Mouse (Mus musculus): ENCODE results near the gene Serping1. TPM values are rescaled to one million over a fixed set of nuclear protein-coding genes. Genes with fewer than 3 reads are reported as not detected.

Gene Serping1
- polyA plus RNA-seq, 1 experiment = 0.15 TPM

- Histone ChIP-seq H3K4me3 (ENCODE audit: insufficient read depth, poor library complexity, severe bottlenecking) (peak within 1 kb of the TSS; percentile 86), H3K36me3 (ENCODE audit: control insufficient read depth, insufficient read depth) (peaks cover 32% of the 10 kb centered on the region), H3K27me3 (ENCODE audit: control insufficient read depth, insufficient read depth, insufficient read length) (no peaks in the 10 kb centered on the region), H3ac (ENCODE audit: control insufficient read depth, insufficient read length, low read depth) (peak within 1 kb of the TSS; percentile 54), H3K79me2 (ENCODE audit: control insufficient read depth, insufficient read depth) (peaks cover 36% of the 10 kb centered on the region), H3K79me3 (ENCODE audit: low read depth) (peaks cover 24% of the 10 kb centered on the region)
- no peak for TF ChIP-seq MAX (IDR thresholded peaks at IDR 0.05)
- TF ChIP-seq CTCF (IDR thresholded peaks at IDR 0.05; ENCODE audit: control insufficient read depth, insufficient read depth, insufficient read length) = no peak
- TF ChIP-seq MYOD1 (IDR thresholded peaks at IDR 0.05; ENCODE audit: control insufficient read depth, insufficient read length, low read depth) = no peak
- no peak for TF ChIP-seq USF1 (IDR thresholded peaks at IDR 0.05; ENCODE audit: low read depth)
- no peak for TF ChIP-seq MYOG (IDR thresholded peaks at IDR 0.05; ENCODE audit: control insufficient read depth, extremely low read depth, insufficient read length)
- TF ChIP-seq CEBPB (IDR thresholded peaks at IDR 0.05; ENCODE audit: low read depth) = no peak
- no peak for TF ChIP-seq FOSL1 (IDR thresholded peaks at IDR 0.05; ENCODE audit: insufficient read depth, low read length, poor library complexity, severe bottlenecking)
Measured at GRCm38 (mm10) chr2:84727172-84727858, 47.9 kb downstream of the Serping1 start, which contains the start of gene Clp1. Gene Clp1 (minus strand): TSS chr2:84727350.

- Histone ChIP-seq H3ac (ENCODE audit: control insufficient read depth, insufficient read length, low read depth) (peak overlapping the region; percentile 46), H3K79me2 (ENCODE audit: control insufficient read depth, insufficient read depth) (peaks cover 36% of the 10 kb centered on the region), H3K79me3 (ENCODE audit: low read depth) (peaks cover 24% of the 10 kb centered on the region), H3K36me3 (ENCODE audit: control insufficient read depth, insufficient read depth) (peaks cover 38% of the 10 kb centered on the region), H3K27me3 (ENCODE audit: control insufficient read depth, insufficient read depth, insufficient read length) (no peaks in the 10 kb centered on the region), H3K4me3 (ENCODE audit: insufficient read depth, poor library complexity, severe bottlenecking) (peak overlapping the region; percentile 86)
- TF ChIP-seq MYOD1 (IDR thresholded peaks at IDR 0.05; ENCODE audit: control insufficient read depth, insufficient read length, low read depth) (no peak), USF1 (IDR thresholded peaks at IDR 0.05; ENCODE audit: low read depth) (no peak), CTCF (IDR thresholded peaks at IDR 0.05; ENCODE audit: control insufficient read depth, insufficient read depth, insufficient read length) (no peak), CEBPB (IDR thresholded peaks at IDR 0.05; ENCODE audit: low read depth) (no peak), MYOG (IDR thresholded peaks at IDR 0.05; ENCODE audit: control insufficient read depth, extremely low read depth, insufficient read length) (no peak), MAX (IDR thresholded peaks at IDR 0.05) (no peak), FOSL1 (IDR thresholded peaks at IDR 0.05; ENCODE audit: insufficient read depth, low read length, poor library complexity, severe bottlenecking) (no peak)
Measured at GRCm38 (mm10) chr2:84726716-84727115, 48.5 kb downstream of the Serping1 start.

GRCm38 (mm10) chr2:84725770-84726169 is 49.5 kb downstream of the Serping1 start:
- Histone ChIP-seq H3K79me2 (ENCODE audit: control insufficient read depth, insufficient read depth) (peaks cover 36% of the 10 kb centered on the region), H3K36me3 (ENCODE audit: control insufficient read depth, insufficient read depth) (peaks cover 46% of the 10 kb centered on the region), H3K4me3 (ENCODE audit: insufficient read depth, poor library complexity, severe bottlenecking) (no peak overlapping the region), H3K79me3 (ENCODE audit: low read depth) (peaks cover 26% of the 10 kb centered on the region), H3K27me3 (ENCODE audit: control insufficient read depth, insufficient read depth, insufficient read length) (no peaks in the 10 kb centered on the region), H3ac (ENCODE audit: control insufficient read depth, insufficient read length, low read depth) (no peak overlapping the region)
- TF ChIP-seq MYOD1 (IDR thresholded peaks at IDR 0.05; ENCODE audit: control insufficient read depth, insufficient read length, low read depth) (no peak), CEBPB (IDR thresholded peaks at IDR 0.05; ENCODE audit: low read depth) (no peak), FOSL1 (IDR thresholded peaks at IDR 0.05; ENCODE audit: insufficient read depth, low read length, poor library complexity, severe bottlenecking) (no peak)

GRCm38 (mm10) chr2:84723856-84724255 is 51.4 kb downstream of the Serping1 start:
- TF ChIP-seq FOSL1 (IDR thresholded peaks at IDR 0.05; ENCODE audit: insufficient read depth, low read length, poor library complexity, severe bottlenecking) (no peak), MYOG (IDR thresholded peaks at IDR 0.05; ENCODE audit: control insufficient read depth, extremely low read depth, insufficient read length) (no peak), CTCF (IDR thresholded peaks at IDR 0.05; ENCODE audit: control insufficient read depth, insufficient read depth, insufficient read length) (no peak), USF1 (IDR thresholded peaks at IDR 0.05; ENCODE audit: low read depth) (no peak), CEBPB (IDR thresholded peaks at IDR 0.05; ENCODE audit: low read depth) (no peak), MAX (IDR thresholded peaks at IDR 0.05) (no peak), MYOD1 (IDR thresholded peaks at IDR 0.05; ENCODE audit: control insufficient read depth, insufficient read length, low read depth) (no peak)
- H3K27me3 ChIP-seq (ENCODE audit: control insufficient read depth, insufficient read depth, insufficient read length) = no peaks in the 10 kb centered on the region
- no peak overlapping the region for H3K4me3 ChIP-seq (ENCODE audit: insufficient read depth, poor library complexity, severe bottlenecking)
- H3K79me2 ChIP-seq (ENCODE audit: control insufficient read depth, insufficient read depth) = peaks cover 36% of the 10 kb centered on the region
- peaks cover 46% of the 10 kb centered on the region for H3K36me3 ChIP-seq (ENCODE audit: control insufficient read depth, insufficient read depth)
- H3K79me3 ChIP-seq (ENCODE audit: low read depth) = peaks cover 28% of the 10 kb centered on the region
- H3ac ChIP-seq (ENCODE audit: control insufficient read depth, insufficient read length, low read depth) = no peak overlapping the region

GRCm38 (mm10) chr2:84721182-84721581 is 54.1 kb downstream of the Serping1 start:
- H3K27me3 ChIP-seq (ENCODE audit: control insufficient read depth, insufficient read depth, insufficient read length) = no peaks in the 10 kb centered on the region
- peaks cover 27% of the 10 kb centered on the region for H3K79me2 ChIP-seq (ENCODE audit: control insufficient read depth, insufficient read depth)
- H3ac ChIP-seq (ENCODE audit: control insufficient read depth, insufficient read length, low read depth) = no peak overlapping the region
- peaks cover 46% of the 10 kb centered on the region for H3K36me3 ChIP-seq (ENCODE audit: control insufficient read depth, insufficient read depth)
- peaks cover 22% of the 10 kb centered on the region for H3K79me3 ChIP-seq (ENCODE audit: low read depth)
- no peak overlapping the region for H3K4me3 ChIP-seq (ENCODE audit: insufficient read depth, poor library complexity, severe bottlenecking)
- no peak for TF ChIP-seq USF1 (IDR thresholded peaks at IDR 0.05; ENCODE audit: low read depth)
- TF ChIP-seq MAX (IDR thresholded peaks at IDR 0.05) = no peak

GRCm38 (mm10) chr2:84720718-84721117 is 54.5 kb downstream of the Serping1 start:
- H3K4me3 ChIP-seq (ENCODE audit: insufficient read depth, poor library complexity, severe bottlenecking) = no peak overlapping the region
- H3K36me3 ChIP-seq (ENCODE audit: control insufficient read depth, insufficient read depth) = peaks cover 42% of the 10 kb centered on the region
- peaks cover 17% of the 10 kb centered on the region for H3K79me3 ChIP-seq (ENCODE audit: low read depth)
- no peaks in the 10 kb centered on the region for H3K27me3 ChIP-seq (ENCODE audit: control insufficient read depth, insufficient read depth, insufficient read length)
- TF ChIP-seq MYOD1 (IDR thresholded peaks at IDR 0.05; ENCODE audit: control insufficient read depth, insufficient read length, low read depth) (no peak), FOSL1 (IDR thresholded peaks at IDR 0.05; ENCODE audit: insufficient read depth, low read length, poor library complexity, severe bottlenecking) (no peak), USF1 (IDR thresholded peaks at IDR 0.05; ENCODE audit: low read depth) (no peak), MAX (IDR thresholded peaks at IDR 0.05) (no peak), CTCF (IDR thresholded peaks at IDR 0.05; ENCODE audit: control insufficient read depth, insufficient read depth, insufficient read length) (no peak), MYOG (IDR thresholded peaks at IDR 0.05; ENCODE audit: control insufficient read depth, extremely low read depth, insufficient read length) (no peak), CEBPB (IDR thresholded peaks at IDR 0.05; ENCODE audit: low read depth) (no peak)
- H3ac ChIP-seq (ENCODE audit: control insufficient read depth, insufficient read length, low read depth) = no peak overlapping the region
- H3K79me2 ChIP-seq (ENCODE audit: control insufficient read depth, insufficient read depth) = peaks cover 23% of the 10 kb centered on the region
